Mouse (Mus musculus) kidney, adult 2 months (tissue): ENCODE measurements at regions not wholly inside any gene's neighbourhood (a gene's known extent, or its start where the extent isn't known, plus 50 kb on each side); places are given as distances from the start of the nearest gene placed in this dataset.

Experiments used
- DNase-seq: peaks from one replicate; pipeline ENCODE4 v3.0.0; 2021
- H3K27ac ChIP-seq: fragments of 200-500 bp; 2 replicates; pipeline ENCODE4 v1.5.1; 2012; ENCODE audit warnings: low read depth, low read length, control low read depth, inconsistent platforms; ENCODE audit not compliant: insufficient read depth
- H3K27me3 ChIP-seq: fragments of 200-500 bp; replicated peaks from 2 replicates; pipeline ENCODE4 v1.6.1; 2012; ENCODE audit warnings: mild to moderate bottlenecking, moderate library complexity, low read length, inconsistent platforms; ENCODE audit not compliant: control insufficient read depth, insufficient read depth
- H3K36me3 ChIP-seq: fragments of 200-500 bp; 2 replicates; pipeline ENCODE4 v1.6.1; 2012; ENCODE audit warnings: mild to moderate bottlenecking, moderate library complexity, low read length, inconsistent platforms; ENCODE audit not compliant: control insufficient read depth, insufficient read depth
- H3K4me1 ChIP-seq: fragments of 200-500 bp; 2 replicates; pipeline ENCODE4 v1.6.1; 2011; ENCODE audit warnings: low read length; ENCODE audit not compliant: control insufficient read depth, insufficient read depth
- H3K4me3 ChIP-seq: fragments of 200-500 bp; 2 replicates; pipeline ENCODE4 v1.5.1; 2011; ENCODE audit warnings: mild to moderate bottlenecking, low read depth, low read length, control low read depth; ENCODE audit not compliant: insufficient read depth
- CTCF ChIP-seq: fragments of 200-500 bp; conservative IDR thresholded peaks from 2 replicates; pipeline ENCODE4 v1.5.1; 2011; ENCODE audit warnings: low read depth, mild to moderate bottlenecking, control low read depth, low read length, moderate library complexity, mixed read lengths; ENCODE audit not compliant: insufficient read depth, insufficient read length
- POLR2A ChIP-seq: fragments of 200-500 bp; IDR thresholded peaks from one replicate; pipeline ENCODE4 v1.6.1; 2011; ENCODE audit warnings: low read depth, low read length, control low read depth
- WGBS: fragments of 180-500 bp; shearing (Covaris S2); methylation state at CpG from one replicate; pipeline ENCODE4 v1.1.7; 2018; 5-methylcytosine and 5-hydroxymethylcytosine counted together

- H3K27ac ChIP-seq = no peak overlapping the region
- WGBS = 78% methylated on average over 5 of the region's 5 CpGs
- no peaks in the 10 kb centered on the region for H3K4me1 ChIP-seq
- H3K4me3 ChIP-seq = no peak overlapping the region
- H3K27me3 ChIP-seq = no peaks in the 10 kb centered on the region
- TF ChIP-seq POLR2A (no peak), CTCF (no peak)
- DNase-seq = no peak
- H3K36me3 ChIP-seq = no peaks in the 10 kb centered on the region
Observed at GRCm38 (mm10) chr3:115823741-115824140, 63.9 kb upstream of the Dph5 start.

GRCm38 (mm10) chr3:115824792-115825191 lies 62.8 kb upstream of the Dph5 start:
- Histone ChIP-seq H3K4me1 (no peaks in the 10 kb centered on the region), H3K4me3 (no peak overlapping the region)
- WGBS = 43% methylated on average over 2 of the region's 2 CpGs

DNA sequence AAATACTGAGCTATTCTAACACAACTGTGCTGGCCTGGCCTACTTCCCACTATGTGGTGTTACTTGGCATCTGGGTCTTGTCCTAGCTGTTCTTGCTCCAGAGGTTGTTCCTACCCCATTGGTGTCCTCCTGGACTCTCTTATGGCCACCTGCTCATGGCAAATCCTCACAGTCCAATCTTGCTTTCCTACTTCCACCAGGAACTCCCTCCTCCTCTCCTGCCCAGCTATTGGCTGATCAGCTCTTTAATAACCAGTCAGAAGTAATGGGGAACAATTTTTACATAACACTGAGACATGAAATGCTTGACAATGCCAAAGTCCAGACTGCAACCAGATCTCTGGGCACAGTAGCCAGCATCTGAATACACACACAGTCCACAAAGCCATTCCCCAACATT lies 52.3 kb upstream of the Dph5 start:
- Histone ChIP-seq H3K36me3 (no peaks in the 10 kb centered on the region), H3K27me3 (no peaks in the 10 kb centered on the region), H3K4me1 (no peaks in the 10 kb centered on the region), H3K27ac (no peak overlapping the region), H3K4me3 (no peak overlapping the region)
- TF ChIP-seq CTCF (no peak), POLR2A (no peak)
- DNase-seq = no peak

More at GRCm38 (mm10) chr3:115824792-115825191, 62.8 kb upstream of the Dph5 start:
- TF ChIP-seq CTCF = no peak
- TF ChIP-seq POLR2A = no peak
- Histone ChIP-seq H3K36me3 (no peaks in the 10 kb centered on the region), H3K27ac (no peak overlapping the region), H3K27me3 (no peaks in the 10 kb centered on the region)
- DNase-seq = no peak

GRCm38 (mm10) chr3:115837617-115838216 lies 49.9 kb upstream of the Dph5 start:
- TF ChIP-seq POLR2A (no peak), CTCF (no peak)
- Histone ChIP-seq H3K36me3 (no peaks in the 10 kb centered on the region), H3K4me1 (no peaks in the 10 kb centered on the region), H3K27me3 (no peaks in the 10 kb centered on the region), H3K4me3 (no peak overlapping the region), H3K27ac (no peak overlapping the region)
- WGBS = 93% methylated on average over 1 of the region's 1 CpGs
- DNase-seq = no peak
